Mouse (Mus musculus): ENCODE data around the gene Sppl2b. TPM values are rescaled to one million over a fixed set of nuclear protein-coding genes. Genes with fewer than 3 reads are reported as not detected.

The Sppl2b gene
- polyA plus RNA-seq, 1 experiment from 2014 or later: 43.7 TPM

GRCm38 (mm10) chr10:80899591-80900317 lies 44.7 kb downstream of the Sppl2b start:
- no peak for ATAC-seq (ENCODE audit: insufficient number of reproducible peaks, insufficient read depth, low FRiP score, low TSS enrichment, low read depth)

GRCm38 (mm10) chr10:80900318-80901247 lies 45.5 kb downstream of the Sppl2b start, which contains the start of gene Timm13:
Timm13 (minus strand) TSS chr10:80900969.
- peak; percentile 92 for ATAC-seq (ENCODE audit: insufficient number of reproducible peaks, insufficient read depth, low FRiP score, low TSS enrichment, low read depth)
- H3K27ac ChIP-seq: peak within 1 kb of the TSS; percentile 86
- H3K36me3 ChIP-seq: peaks cover 62% of the 10 kb centered on the region
- peak within 1 kb of the TSS; percentile 70 for H3K9ac ChIP-seq (replicated peaks)
- under 1% methylated on average over 69 of the region's 72 CpGs for WGBS
- no peaks in the 10 kb centered on the region for H3K9me3 ChIP-seq
- H3K4me3 ChIP-seq (replicated peaks): peak within 1 kb of the TSS; percentile 72
- peak within 1 kb of the TSS; percentile 97 for H3K4me2 ChIP-seq
- peaks cover 21% of the 10 kb centered on the region for H3K4me1 ChIP-seq (replicated peaks)
- 0 out of 2 replicates have a peak, but pooled peaks cover 9% of the 10 kb centered on the region for H3K27me3 ChIP-seq

More at GRCm38 (mm10) chr10:80899591-80900317, 44.7 kb downstream of the Sppl2b start:
- Histone ChIP-seq H3K27me3 (0 out of 2 replicates have a peak, but pooled peaks cover 9% of the 10 kb centered on the region), H3K36me3 (peaks cover 54% of the 10 kb centered on the region), H3K4me1 (replicated peaks) (peaks cover 21% of the 10 kb centered on the region), H3K9me3 (no peaks in the 10 kb centered on the region), H3K4me3 (replicated peaks) (peak overlapping the region; percentile 72), H3K27ac (peak overlapping the region; percentile 86), H3K9ac (replicated peaks) (peak overlapping the region; percentile 70), H3K4me2 (peak overlapping the region; percentile 97)
- WGBS: 11% methylated on average over 25 of the region's 25 CpGs

- 0 out of 2 replicates have a peak overlapping the region, but pooled peaks have one; percentile 23 for H3K9ac ChIP-seq (replicated peaks)
- WGBS: 89% methylated on average over 19 of the region's 19 CpGs
- peak overlapping the region; percentile 72; the same call in 1 of the 2 replicates for H3K4me3 ChIP-seq (replicated peaks)
- ATAC-seq (ENCODE audit: insufficient number of reproducible peaks, insufficient read depth, low FRiP score, low TSS enrichment, low read depth): no peak
- H3K36me3 ChIP-seq: peaks cover 73% of the 10 kb centered on the region
- H3K27ac ChIP-seq: peak overlapping the region; percentile 73; the same call in 1 of the 2 replicates
- H3K27me3 ChIP-seq: 0 out of 2 replicates have a peak, but pooled peaks cover 9% of the 10 kb centered on the region
- H3K9me3 ChIP-seq: no peaks in the 10 kb centered on the region
- H3K4me2 ChIP-seq: peak overlapping the region; percentile 97
- H3K4me1 ChIP-seq (replicated peaks): peaks cover 21% of the 10 kb centered on the region
Observed at GRCm38 (mm10) chr10:80901409-80902272, 46.6 kb downstream of the Sppl2b start.

- WGBS: 93% methylated on average over 9 of the region's 9 CpGs
- no peak overlapping the region for H3K9ac ChIP-seq (replicated peaks)
- H3K27me3 ChIP-seq: 0 out of 2 replicates have a peak, but pooled peaks cover 9% of the 10 kb centered on the region
- no peak overlapping the region for H3K4me3 ChIP-seq (replicated peaks)
- H3K9me3 ChIP-seq: no peaks in the 10 kb centered on the region
- H3K4me2 ChIP-seq: no peak overlapping the region
- H3K36me3 ChIP-seq: peaks cover 77% of the 10 kb centered on the region
- H3K4me1 ChIP-seq (replicated peaks): peaks cover 21% of the 10 kb centered on the region
- ATAC-seq (ENCODE audit: insufficient number of reproducible peaks, insufficient read depth, low FRiP score, low TSS enrichment, low read depth): no peak
- no peak overlapping the region for H3K27ac ChIP-seq
Observed at GRCm38 (mm10) chr10:80902273-80902940, 47.3 kb downstream of the Sppl2b start.

- Histone ChIP-seq H3K4me2 (no peak overlapping the region), H3K36me3 (peaks cover 78% of the 10 kb centered on the region), H3K27me3 (0 out of 2 replicates have a peak, but pooled peaks cover under 1% of the 10 kb centered on the region), H3K4me3 (replicated peaks) (no peak overlapping the region), H3K4me1 (replicated peaks) (peaks cover 16% of the 10 kb centered on the region), H3K9ac (replicated peaks) (no peak overlapping the region), H3K27ac (no peak overlapping the region), H3K9me3 (no peaks in the 10 kb centered on the region)
- 93% methylated on average over 10 of the region's 10 CpGs for WGBS
- ATAC-seq (ENCODE audit: insufficient number of reproducible peaks, insufficient read depth, low FRiP score, low TSS enrichment, low read depth): no peak
Observed at GRCm38 (mm10) chr10:80903282-80903681, 48.2 kb downstream of the Sppl2b start.

- H3K27ac ChIP-seq: no peak overlapping the region
- no peak overlapping the region for H3K9ac ChIP-seq (replicated peaks)
- no peak for ATAC-seq (ENCODE audit: insufficient number of reproducible peaks, insufficient read depth, low FRiP score, low TSS enrichment, low read depth)
- no peak overlapping the region for H3K4me3 ChIP-seq (replicated peaks)
- WGBS: 87% methylated on average over 28 of the region's 28 CpGs
- H3K4me1 ChIP-seq (replicated peaks): peaks cover 9% of the 10 kb centered on the region
- no peaks in the 10 kb centered on the region for H3K9me3 ChIP-seq
- H3K4me2 ChIP-seq: no peak overlapping the region
- H3K36me3 ChIP-seq: peaks cover 78% of the 10 kb centered on the region
- no peaks in the 10 kb centered on the region for H3K27me3 ChIP-seq
Observed at GRCm38 (mm10) chr10:80904004-80904693, 49.1 kb downstream of the Sppl2b start.

- Histone ChIP-seq H3K27me3 (no peaks in the 10 kb centered on the region), H3K27ac (no peak overlapping the region), H3K4me2 (no peak overlapping the region), H3K4me3 (replicated peaks) (no peak overlapping the region), H3K9ac (replicated peaks) (no peak overlapping the region), H3K9me3 (no peaks in the 10 kb centered on the region), H3K4me1 (replicated peaks) (peaks cover 3% of the 10 kb centered on the region), H3K36me3 (peaks cover 81% of the 10 kb centered on the region)
- WGBS: 95% methylated on average over 11 of the region's 11 CpGs
- no peak for ATAC-seq (ENCODE audit: insufficient number of reproducible peaks, insufficient read depth, low FRiP score, low TSS enrichment, low read depth)
Observed at GRCm38 (mm10) chr10:80904709-80905108, 49.6 kb downstream of the Sppl2b start.

GRCm38 (mm10) chr10:80909375-80910162 lies 54.5 kb downstream of the Sppl2b start:
- peaks cover 92% of the 10 kb centered on the region for H3K36me3 ChIP-seq
- no peak overlapping the region for H3K4me3 ChIP-seq (replicated peaks)
- no peak overlapping the region for H3K4me2 ChIP-seq
- H3K27ac ChIP-seq: no peak overlapping the region
- ATAC-seq (ENCODE audit: insufficient number of reproducible peaks, insufficient read depth, low FRiP score, low TSS enrichment, low read depth): no peak
- 92% methylated on average over 22 of the region's 22 CpGs for WGBS
- H3K9ac ChIP-seq (replicated peaks): no peak overlapping the region
- H3K4me1 ChIP-seq (replicated peaks): no peaks in the 10 kb centered on the region
- no peaks in the 10 kb centered on the region for H3K27me3 ChIP-seq
- no peaks in the 10 kb centered on the region for H3K9me3 ChIP-seq

GRCm38 (mm10) chr10:80911354-80911753 lies 56.3 kb downstream of the Sppl2b start:
- H3K27ac ChIP-seq: no peak overlapping the region
- H3K27me3 ChIP-seq: no peaks in the 10 kb centered on the region
- H3K9me3 ChIP-seq: no peaks in the 10 kb centered on the region
- H3K4me2 ChIP-seq: no peak overlapping the region
- no peak for ATAC-seq (ENCODE audit: insufficient number of reproducible peaks, insufficient read depth, low FRiP score, low TSS enrichment, low read depth)
- peaks cover 92% of the 10 kb centered on the region for H3K36me3 ChIP-seq
- 88% methylated on average over 4 of the region's 4 CpGs for WGBS
- H3K4me3 ChIP-seq (replicated peaks): no peak overlapping the region
- peaks cover 9% of the 10 kb centered on the region; the same call in 1 of the 2 replicates for H3K4me1 ChIP-seq (replicated peaks)
- H3K9ac ChIP-seq (replicated peaks): no peak overlapping the region

Data from limb, embryonic 12.5 days (tissue).